Mouse (Mus musculus) myocyte (in vitro differentiated cells): Measurements from ENCODE around the gene 4833439L19Rik.

Experiments used
- CEBPB ChIP-seq: IDR thresholded peaks from 2 replicates; pipeline ENCODE4 v1.6.1; 2011; ENCODE audit warnings: mild to moderate bottlenecking, moderate library complexity; ENCODE audit not compliant: poor library complexity, insufficient read depth, severe bottlenecking
- E2F4 ChIP-seq: IDR thresholded peaks from one replicate; pipeline ENCODE4 v1.6.1; 2011; ENCODE audit warnings: mild to moderate bottlenecking, control low read depth, moderate library complexity; ENCODE audit not compliant: insufficient read depth
- MAX ChIP-seq: IDR thresholded peaks from one replicate; pipeline ENCODE4 v1.6.1; 2011; ENCODE audit warnings: low read depth, mild to moderate bottlenecking, control low read depth
- MYOD1 ChIP-seq, 3 experiments: IDR thresholded peaks; one replicate each; pipeline ENCODE4 v1.6.1; 2011; ENCODE audit warnings: control low read depth in 2 of 3, low read depth in 2 of 3, mild to moderate bottlenecking in 2 of 3, moderate library complexity in 1 of 3; ENCODE audit not compliant: insufficient read length in 2 of 3, control insufficient read depth in 1 of 3
- MYOG ChIP-seq, 3 experiments: IDR thresholded peaks; one replicate each; pipeline ENCODE4 v1.6.1; 2011; ENCODE audit warnings: control low read depth in 2 of 3, low read depth in 2 of 3, mild to moderate bottlenecking in 2 of 3; ENCODE audit not compliant: insufficient read length in 2 of 3, control insufficient read depth in 1 of 3, insufficient read depth in 1 of 3
- POLR2A ChIP-seq: IDR thresholded peaks from one replicate; pipeline ENCODE4 v1.6.1; 2011; ENCODE audit warnings: low read depth, mild to moderate bottlenecking, control low read depth, moderate library complexity; ENCODE audit not compliant: insufficient read length
- POLR2AphosphoS2 ChIP-seq: IDR thresholded peaks from one replicate; pipeline ENCODE4 v1.6.1; 2011; ENCODE audit warnings: low read depth, control low read depth; ENCODE audit not compliant: insufficient read length
- REST ChIP-seq: IDR thresholded peaks from one replicate; pipeline ENCODE4 v1.6.1; 2011; ENCODE audit warnings: mild to moderate bottlenecking, control low read depth, moderate library complexity; ENCODE audit not compliant: insufficient read depth, insufficient read length
- SRF ChIP-seq: IDR thresholded peaks from one replicate; pipeline ENCODE4 v1.6.1; 2011; ENCODE audit warnings: low read depth; ENCODE audit not compliant: control insufficient read depth, insufficient read length
- TCF12 ChIP-seq: IDR thresholded peaks from one replicate; pipeline ENCODE4 v1.6.1; 2011; ENCODE audit warnings: mild to moderate bottlenecking, control low read depth; ENCODE audit not compliant: poor library complexity, insufficient read depth, severe bottlenecking
- TCF3 ChIP-seq: IDR thresholded peaks from one replicate; pipeline ENCODE4 v1.6.1; 2011; ENCODE audit warnings: low read depth, control low read depth; ENCODE audit not compliant: insufficient read length
- USF1 ChIP-seq: IDR thresholded peaks from one replicate; pipeline ENCODE4 v1.6.1; 2011; ENCODE audit warnings: low read depth, mild to moderate bottlenecking, control low read depth, moderate library complexity

GRCm38 (mm10) chr13:54556796-54557195 is 8.4 kb downstream of the 4833439L19Rik start:
- TF ChIP-seq POLR2A (no peak), USF1 (no peak), MAX (no peak), TCF12 (no peak), POLR2AphosphoS2 (no peak), MYOD1 (IDR thresholded peaks at IDR 0.05; ENCODE audit: control insufficient read depth in 1 of 3, insufficient read length in 2 of 3, low read depth in 2 of 3) (no peak), E2F4 (no peak), SRF (no peak), REST (no peak), TCF3 (no peak), MYOG (IDR thresholded peaks at IDR 0.05; ENCODE audit: control insufficient read depth in 1 of 3, insufficient read depth in 1 of 3, insufficient read length in 2 of 3, low read depth in 2 of 3) (no peak), CEBPB (no peak)
